Mouse (Mus musculus): ENCODE results near the gene Mfsd4b2.

The Mfsd4b2 gene

GRCm38 (mm10) chr10:39888621-39889020, 38.1 kb downstream of the Mfsd4b2 start:
- DNase-seq = no peak

All from layer of hippocampus, adult 9-11 months (tissue).